Mouse (Mus musculus) heart, adult 2 months (tissue): ENCODE results near the gene Fuca2. TPM values are rescaled to one million over a fixed set of nuclear protein-coding genes. Genes with fewer than 3 reads are reported as not detected.
"Not testable (repeated sequence)": the region's sequence is repeated elsewhere in the genome, so short reads cannot be mapped to it uniquely, and the experiment has no call there.

Source experiments
- DNase-seq, 2 experiments: peaks; one replicate each; pipeline ENCODE4 v3.0.0; 2021
- H3K27ac ChIP-seq: fragments of 200-600 bp; 2 replicates; pipeline ENCODE4 v1.8.1; 2022
- H3K27me3 ChIP-seq: fragments of 200-500 bp; 2 replicates; pipeline ENCODE4 v1.6.1; 2012; ENCODE audit warnings: mild to moderate bottlenecking, low read length, inconsistent platforms, mixed read lengths; ENCODE audit not compliant: control insufficient read depth, insufficient read depth
- H3K36me3 ChIP-seq: fragments of 200-500 bp; 2 replicates; pipeline ENCODE4 v1.6.1; 2012; ENCODE audit warnings: low read length, inconsistent platforms; ENCODE audit not compliant: control insufficient read depth, insufficient read depth
- H3K4me1 ChIP-seq: fragments of 200-500 bp; 2 replicates; pipeline ENCODE4 v1.6.1; 2011; ENCODE audit warnings: low read length; ENCODE audit not compliant: control insufficient read depth, insufficient read depth
- H3K4me3 ChIP-seq: fragments of 200-600 bp; 2 replicates; pipeline ENCODE4 v1.8.1; 2022
- H3K79me2 ChIP-seq: fragments of 200-500 bp; replicated peaks from 2 replicates; pipeline ENCODE4 v1.6.1; 2012; ENCODE audit warnings: mild to moderate bottlenecking, inconsistent platforms, low read length, moderate library complexity, mixed read lengths; ENCODE audit not compliant: control insufficient read depth, insufficient read depth
- H3K9ac ChIP-seq: fragments of 200-500 bp; 2 replicates; pipeline ENCODE4 v1.6.1; 2012; ENCODE audit warnings: low read depth, mild to moderate bottlenecking, control low read depth, inconsistent platforms, low read length, mixed read lengths
- CTCF ChIP-seq: fragments of 200-600 bp; IDR thresholded peaks from 2 replicates; pipeline ENCODE4 v1.8.1; 2022; ENCODE audit warnings: antibody characterized with exemption, mild to moderate bottlenecking, moderate library complexity
- EP300 ChIP-seq: fragments of 200-500 bp; IDR thresholded peaks from 2 replicates; pipeline ENCODE4 v1.6.1; 2011; ENCODE audit warnings: low read depth, low read length, control low read depth; ENCODE audit not compliant: insufficient read depth
- POLR2A ChIP-seq: fragments of 200-500 bp; IDR thresholded peaks from 2 replicates; pipeline ENCODE4 v1.6.1; 2011; ENCODE audit warnings: mild to moderate bottlenecking, low read depth, low read length, control low read depth; ENCODE audit not compliant: insufficient read depth
- WGBS: fragments of 180-500 bp; shearing (Covaris S2); methylation state at CpG from one replicate; pipeline ENCODE4 v1.1.7; 2018; 5-methylcytosine and 5-hydroxymethylcytosine counted together
- intact Hi-C: fragments of 180-260 bp; cut with DNase I; formaldehyde crosslinking; loops from one replicate; pipeline ENCODE4 v1.15.1; 2025
- long read RNA-seq: library from polyadenylated mRNA; stranded (forward); transcript quantifications from one replicate; pipeline ENCODE4 v2.0.0, GENCODE M21; 2021
- polyA plus RNA-seq: library from polyadenylated mRNA; depleted of rRNA; stranded (reverse); fragments of >200 nt; gene quantifications from 2 replicates; pipeline ENCODE4 v1.2.3, GENCODE M21; 2012; rRNA removed
- total RNA-seq, 2 experiments: library from RNA; stranded (reverse); gene quantifications; 2 replicates each; pipeline ENCODE4 v1.2.3; 2021

Gene Fuca2
- 100 to 1,000 TPM; 202 to 207 TPM for total RNA-seq
- polyA plus RNA-seq, result 86.2 and 164 TPM in 2 replicates
- long read RNA-seq, full-length matches to known transcripts, result 141 of 175 reads
- long read RNA-seq, partial matches to known transcripts, result 11 of 175 reads
- long read RNA-seq, other reads (novel, unspliced or antisense), result 23 of 175 reads

GRCm38 (mm10) chr10:13499331-13499730, at the start of gene Fuca2:
Gene Fuca2 (plus strand): TSS chr10:13499540.
- 85% methylated on average over 2 of the region's 2 CpGs for WGBS
- Histone ChIP-seq H3K79me2 (0 out of 2 replicates have a peak, but pooled peaks cover 2% of the 10 kb centered on the region), H3K4me3 (no peak within 1 kb of the TSS), H3K36me3 (peaks cover 10% of the 10 kb centered on the region), H3K9ac (no peak within 1 kb of the TSS), H3K4me1 (peaks cover 4% of the 10 kb centered on the region), H3K27ac (peak within 1 kb of the TSS; percentile 73), H3K27me3 (no peaks in the 10 kb centered on the region)
- DNase-seq, result peak in 1 of 2 experiments; percentile 9
- TF ChIP-seq POLR2A, result no peak
- no peak for TF ChIP-seq CTCF
- TF ChIP-seq EP300, result no peak
- intact Hi-C loops, result loop anchor here (5.0 kb wide), 1 partner anchor 52 kb away; no protein-coding TSS in a partner anchor

DNA sequence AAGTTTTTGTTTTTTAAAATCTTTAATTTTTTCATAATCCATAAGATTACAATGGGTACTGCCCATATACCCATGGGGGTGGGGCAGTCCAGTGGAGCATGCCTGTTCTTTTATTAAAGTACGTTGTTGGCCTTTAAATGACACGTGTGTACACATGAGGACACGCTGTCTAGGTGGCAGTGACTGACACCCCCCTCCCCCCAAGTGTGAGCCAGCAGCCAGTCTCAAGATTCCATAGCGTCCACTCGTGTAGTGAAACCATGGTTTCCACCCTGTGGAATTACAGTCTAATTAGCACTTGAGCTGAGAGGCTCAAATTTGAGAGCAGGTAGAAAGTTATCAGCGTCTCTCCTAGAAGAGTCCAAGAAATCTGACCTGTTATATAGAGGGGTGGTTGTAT, 47.7 kb upstream of the Fuca2 start:
- Histone ChIP-seq H3K9ac (no peak overlapping the region), H3K79me2 (no peaks in the 10 kb centered on the region), H3K27ac (no peak overlapping the region), H3K36me3 (no peaks in the 10 kb centered on the region), H3K27me3 (no peaks in the 10 kb centered on the region), H3K4me3 (no peak overlapping the region), H3K4me1 (no peaks in the 10 kb centered on the region; the same call in 1 of the 2 replicates)
- intact Hi-C loops, result no loop called here
- TF ChIP-seq POLR2A (no peak), EP300 (no peak), CTCF (no peak)
- WGBS, result 87% methylated on average over 6 of the region's 6 CpGs
- DNase-seq, result no peak

- 41% methylated on average over 13 of the region's 13 CpGs for WGBS
- no peak overlapping the region for H3K9ac ChIP-seq
These were observed 45.9 kb upstream of the Fuca2 start for GRCm38 (mm10) chr10:13453200-13453990.

DNA sequence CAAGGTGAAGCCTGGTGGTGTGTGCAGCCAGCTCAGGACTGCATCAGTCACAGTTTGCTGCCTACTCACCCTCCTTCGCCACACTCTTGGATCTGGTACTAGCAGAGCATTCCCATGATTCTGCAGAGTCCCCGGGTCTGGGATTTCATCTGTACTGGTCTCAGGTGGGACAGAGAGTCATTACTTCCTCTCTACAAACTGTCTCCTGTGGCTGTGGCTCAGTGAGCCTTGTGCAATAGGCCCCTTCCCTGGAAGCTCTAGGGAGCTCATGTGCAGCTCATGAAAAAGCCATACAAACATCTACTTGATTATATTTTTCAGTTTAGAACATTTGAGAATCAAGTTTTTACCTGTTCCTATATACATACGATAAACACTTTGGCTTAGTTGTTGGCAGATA, 35.0 kb upstream of the Fuca2 start:
- DNase-seq, H3K36me3 ChIP-seq, H3K9ac ChIP-seq, H3K4me3 ChIP-seq, H3K27ac ChIP-seq, H3K4me1 ChIP-seq, H3K79me2 ChIP-seq, H3K27me3 ChIP-seq, intact Hi-C loops: not testable (repeated sequence)
- WGBS, result 79% methylated on average over 3 of the region's 3 CpGs

More at GRCm38 (mm10) chr10:13453200-13453990, 45.9 kb upstream of the Fuca2 start:
- no peak overlapping the region for H3K27ac ChIP-seq
- no peak overlapping the region for H3K4me3 ChIP-seq
- intact Hi-C loops, result no loop called here
- H3K36me3 ChIP-seq, result no peaks in the 10 kb centered on the region
- no peaks in the 10 kb centered on the region; the same call in 1 of the 2 replicates for H3K4me1 ChIP-seq
- no peak for DNase-seq
- TF ChIP-seq EP300, result no peak
- no peak for TF ChIP-seq CTCF
- no peak for TF ChIP-seq POLR2A
- no peaks in the 10 kb centered on the region for H3K79me2 ChIP-seq
- H3K27me3 ChIP-seq, result no peaks in the 10 kb centered on the region

- WGBS, result 60% methylated on average over 5 of the region's 5 CpGs
- no peak for DNase-seq
- no peak overlapping the region for H3K9ac ChIP-seq
- H3K36me3 ChIP-seq, result no peaks in the 10 kb centered on the region
- no peak overlapping the region for H3K4me3 ChIP-seq
- H3K4me1 ChIP-seq, result no peaks in the 10 kb centered on the region
- H3K79me2 ChIP-seq, result 0 out of 2 replicates have a peak, but pooled peaks cover 1% of the 10 kb centered on the region
- no peak overlapping the region for H3K27ac ChIP-seq
- no peaks in the 10 kb centered on the region for H3K27me3 ChIP-seq
- no peak for TF ChIP-seq POLR2A
- no peak for TF ChIP-seq CTCF
- no peak for TF ChIP-seq EP300
- intact Hi-C loops, result no loop called here
These were observed 32.4 kb upstream of the Fuca2 start for GRCm38 (mm10) chr10:13466925-13467324.

- H3K79me2 ChIP-seq, H3K4me1 ChIP-seq, DNase-seq, H3K4me3 ChIP-seq, H3K27ac ChIP-seq, H3K27me3 ChIP-seq, intact Hi-C loops, H3K9ac ChIP-seq, H3K36me3 ChIP-seq: not testable (repeated sequence)
- WGBS, result 65% methylated on average over 6 of the region's 6 CpGs
These were observed 31.3 kb upstream of the Fuca2 start for GRCm38 (mm10) chr10:13468025-13468529.
